Mouse (Mus musculus): Measurements from ENCODE around the gene Dph1.

- TF ChIP-seq CTCF (IDR thresholded peaks at IDR 0.05; ENCODE audit: insufficient read depth, low read depth, low read length) (no peak), POLR2A (IDR thresholded peaks at IDR 0.05; ENCODE audit: insufficient read depth, low read depth, low read length) (no peak)
Measured at GRCm38 (mm10) chr11:75166193-75166842, 24.7 kb downstream of the Dph1 start.

Measured in olfactory bulb, adult 2 months (tissue).